In the genomic region with DNA sequence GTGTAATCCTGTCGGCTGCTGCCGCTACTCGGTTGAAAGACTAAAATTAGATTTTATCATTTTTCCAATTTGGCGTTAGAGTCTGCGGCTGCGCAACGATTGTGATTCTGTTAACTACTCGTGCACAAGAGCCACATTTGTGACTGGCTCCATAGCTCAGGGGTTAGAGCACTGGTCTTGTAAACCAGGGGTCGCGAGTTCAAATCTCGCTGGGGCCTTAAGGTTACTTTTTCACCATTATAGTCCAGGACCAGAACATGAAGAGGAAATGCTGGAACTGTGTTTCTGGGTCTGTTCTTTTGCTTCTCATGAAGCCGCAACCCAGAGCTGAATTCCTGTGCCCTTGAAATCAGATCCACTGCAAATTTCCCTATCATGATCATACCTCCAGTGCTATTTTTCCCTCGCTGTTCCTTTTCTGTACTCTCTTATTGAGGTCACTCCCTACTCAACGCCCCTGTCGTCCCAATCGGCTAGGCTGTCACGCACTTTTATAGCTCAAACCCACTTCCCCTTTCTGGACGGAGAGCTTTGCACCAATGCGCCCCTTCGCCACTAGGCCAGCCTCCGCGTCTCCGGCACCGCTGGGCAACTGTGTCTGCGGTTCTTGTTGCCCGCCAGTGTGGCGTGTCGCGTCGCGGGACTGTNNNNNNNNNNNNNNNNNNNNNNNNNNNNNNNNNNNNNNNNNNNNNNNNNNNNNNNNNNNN, we compare ENCODE assay signal across 8 mouse cellular contexts. TPM values are rescaled to one million over a fixed set of nuclear protein-coding genes. Genes with fewer than 3 reads are reported as not detected.
DNase-seq lines count a peak whose midpoint lies in the region; ATAC-seq lines count a peak whose summit lies in the region.

No protein-coding gene starts in this region.

- H3K27ac ChIP-seq in brown adipose tissue, adult 24 weeks (replicated peaks; ENCODE audit: low read depth, low read length), result peak overlapping the region; percentile 48
- H3K27ac ChIP-seq in heart, embryonic 14.5 days (replicated peaks in 1 of 2; ENCODE audit: control insufficient read depth in 1 of 2, insufficient read depth in 1 of 2, low read depth in 2 of 2, low read length in 2 of 2), result peak overlapping the region in 1 of 2 experiments; percentile 53; a peak in 1 of 4 replicates
- peak overlapping the region; percentile 53; the same call in 1 of the 2 replicates for H3K27ac ChIP-seq in liver, embryonic 13.5 days
- 0 out of 2 replicates have a peak overlapping the region, but pooled peaks have one; percentile 27 for H3K27ac ChIP-seq in stomach, embryonic 15.5 days

- H3K4me1 ChIP-seq in brown adipose tissue, adult 24 weeks (ENCODE audit: control insufficient read depth, insufficient read depth, insufficient read length, low read length), result 0 out of 2 replicates have a peak, but pooled peaks cover 5% of the 10 kb centered on the region
- peaks cover 2% of the 10 kb centered on the region in 2 experiments; a peak in 2 of 4 replicates for H3K4me1 ChIP-seq in heart, embryonic 14.5 days (ENCODE audit: control insufficient read depth in 2 of 2, insufficient read depth in 2 of 2, low read length in 2 of 2)
- H3K4me1 ChIP-seq in liver, embryonic 13.5 days (replicated peaks), result peaks cover 55% of the 10 kb centered on the region
- peaks cover 23% of the 10 kb centered on the region for H3K4me1 ChIP-seq in stomach, embryonic 15.5 days

- H3K9me3 ChIP-seq in heart, embryonic 14.5 days (ENCODE audit: control insufficient read depth, low read length), result no peaks in the 10 kb centered on the region
- H3K9me3 ChIP-seq in liver, embryonic 13.5 days (replicated peaks), result 0 out of 2 replicates have a peak, but pooled peaks cover 3% of the 10 kb centered on the region
- H3K9me3 ChIP-seq in stomach, embryonic 15.5 days, result no peaks in the 10 kb centered on the region

- H3K4me2 ChIP-seq in heart, embryonic 14.5 days (ENCODE audit: low read length), result peak overlapping the region; percentile 87
- peak overlapping the region; percentile 97 for H3K4me2 ChIP-seq in liver, embryonic 13.5 days
- H3K4me2 ChIP-seq in stomach, embryonic 15.5 days, result peak overlapping the region; percentile 93

- WGBS in heart, embryonic 14.5 days, result 1% methylated on average over 31 of the region's 31 CpGs
- under 1% methylated on average over 31 of the region's 31 CpGs for WGBS in liver, embryonic 13.5 days (ENCODE audit: insufficient replicate concordance)
- under 1% methylated on average over 31 of the region's 31 CpGs for WGBS in stomach, embryonic 15.5 days

- no peaks in the 10 kb centered on the region for H3K36me3 ChIP-seq in heart, embryonic 14.5 days (ENCODE audit: control insufficient read depth, insufficient read depth, low read length)
- H3K36me3 ChIP-seq in liver, embryonic 13.5 days, result no peaks in the 10 kb centered on the region
- H3K36me3 ChIP-seq in stomach, embryonic 15.5 days, result no peaks in the 10 kb centered on the region

- peak overlapping the region; percentile 73 for H3K9ac ChIP-seq in heart, embryonic 14.5 days (ENCODE audit: low read length)
- peak overlapping the region; percentile 75 for H3K9ac ChIP-seq in liver, embryonic 13.5 days
- H3K9ac ChIP-seq in stomach, embryonic 15.5 days, result peak overlapping the region; percentile 47; the same call in 1 of the 2 replicates

- DNase-seq in kidney, postnatal 14 days, result peak; percentile 90
- DNase-seq in liver, embryonic 13.5 days, result peak; percentile 79
- DNase-seq in natural killer cell, adult 2 months (ENCODE audit: low spot score in 2 of 2), result peak; percentile 90

- peaks cover 3% of the 10 kb centered on the region; the same call in 1 of the 2 replicates for H3K27me3 ChIP-seq in heart, embryonic 14.5 days (ENCODE audit: control insufficient read depth, insufficient read depth, low read length)
- peaks cover 15% of the 10 kb centered on the region for H3K27me3 ChIP-seq in liver, embryonic 13.5 days
- no peaks in the 10 kb centered on the region for H3K27me3 ChIP-seq in stomach, embryonic 15.5 days (replicated peaks)

- peak overlapping the region; percentile 82 for H3K4me3 ChIP-seq in brown adipose tissue, adult 24 weeks (ENCODE audit: insufficient read depth, low read depth, low read length)
- H3K4me3 ChIP-seq in heart, embryonic 14.5 days (ENCODE audit: control insufficient read depth in 1 of 2, insufficient read depth in 1 of 2, low read depth in 1 of 2, low read length in 2 of 2), result peak overlapping the region; percentile 72 to 86
- H3K4me3 ChIP-seq in liver, embryonic 13.5 days (replicated peaks), result peak overlapping the region; percentile 75
- H3K4me3 ChIP-seq in stomach, embryonic 15.5 days (replicated peaks), result peak overlapping the region; percentile 66

- ATAC-seq in CD4-positive, CD25-positive, alpha-beta regulatory T cell, adult 4 months, result peak; percentile 53
- ATAC-seq in erythroid progenitor cell, adult 5-6 weeks (replicated peaks; ENCODE audit: low FRiP score, poor library complexity, severe bottlenecking), result peak; percentile 53
- no peak for ATAC-seq in heart, embryonic 14.5 days (ENCODE audit: insufficient number of reproducible peaks, insufficient read depth, low FRiP score, low read depth)
- ATAC-seq in liver, embryonic 13.5 days (ENCODE audit: low read depth), result peak; percentile 59
- ATAC-seq in stomach, embryonic 15.5 days (ENCODE audit: insufficient read depth, low FRiP score, low read depth), result peak; percentile 68

RNA-seq across cellular contexts. Expression of a gene that starts 17.9 kb away (rescaled TPM):
- polyA plus RNA-seq in CD4-positive, CD25-positive, alpha-beta regulatory T cell, adult 4 months (2017; shearing (Covaris generic)), result 100 to 1,000 TPM; 189 to 229 TPM
- polyA plus RNA-seq in brown adipose tissue, adult 24 weeks (2012; ENCODE audit: insufficient read depth, insufficient read length, missing spikeins), result 9.2 and 11.6 TPM in 2 replicates
- 50.3 and 55.5 TPM in 2 replicates for total RNA-seq in erythroid progenitor cell, adult 5-6 weeks (2015; ENCODE audit: low replicate concordance)
- total RNA-seq in erythroid progenitor cell, adult 5-6 weeks (2017; ENCODE audit: low replicate concordance), result 51.0 and 53.7 TPM in 2 replicates
- 10.2 and 11.0 TPM in 2 replicates for polyA plus RNA-seq in heart, embryonic 14.5 days (2014; fragmentation: Nextera tagmentation; extraction: Ambion mirVana)
- polyA plus RNA-seq in liver, embryonic 13.5 days (2015; fragmentation: Nextera tagmentation; extraction: Ambion mirVana), result 17.0 and 19.8 TPM in 2 replicates
- polyA plus RNA-seq in stomach, embryonic 15.5 days (2015; fragmentation: Nextera tagmentation; extraction: Ambion mirVana), result 12.8 and 14.3 TPM in 2 replicates

RNA-seq across cellular contexts. Expression of a gene that starts 27.2 kb away (rescaled TPM):
- 1 to 10 TPM in 1 of 2 experiments, under 1 TPM in 1; 0.92 to 4.1 TPM for polyA plus RNA-seq in CD4-positive, CD25-positive, alpha-beta regulatory T cell, adult 4 months (2017; shearing (Covaris generic))
- 14.6 and 26.0 TPM in 2 replicates for polyA plus RNA-seq in brown adipose tissue, adult 24 weeks (2012; ENCODE audit: insufficient read depth, insufficient read length, missing spikeins)
- 2.9 TPM in 1 of 2 replicates, not detected in the other for total RNA-seq in erythroid progenitor cell, adult 5-6 weeks (2015; ENCODE audit: low replicate concordance)
- total RNA-seq in erythroid progenitor cell, adult 5-6 weeks (2017; ENCODE audit: low replicate concordance), result 9.6 TPM in 1 of 2 replicates, not detected in the other
- 5.7 and 7.0 TPM in 2 replicates for polyA plus RNA-seq in heart, embryonic 14.5 days (2014; fragmentation: Nextera tagmentation; extraction: Ambion mirVana)
- 1.2 and 1.7 TPM in 2 replicates for polyA plus RNA-seq in liver, embryonic 13.5 days (2015; fragmentation: Nextera tagmentation; extraction: Ambion mirVana)
- 10.3 and 16.4 TPM in 2 replicates for polyA plus RNA-seq in stomach, embryonic 15.5 days (2015; fragmentation: Nextera tagmentation; extraction: Ambion mirVana)

RNA-seq across cellular contexts. Expression of a gene that starts 27.7 kb away (rescaled TPM):
- 1 to 10 TPM in 1 of 2 experiments, under 1 TPM in 1; 0.77 to 2.1 TPM for polyA plus RNA-seq in CD4-positive, CD25-positive, alpha-beta regulatory T cell, adult 4 months (2017; shearing (Covaris generic))
- 1.4 and 1.5 TPM in 2 replicates for polyA plus RNA-seq in brown adipose tissue, adult 24 weeks (2012; ENCODE audit: insufficient read depth, insufficient read length, missing spikeins)
- 0.42 TPM in 1 of 2 replicates, not detected in the other for total RNA-seq in erythroid progenitor cell, adult 5-6 weeks (2015; ENCODE audit: low replicate concordance)
- total RNA-seq in erythroid progenitor cell, adult 5-6 weeks (2017; ENCODE audit: low replicate concordance), result 1.0 TPM in 1 of 2 replicates, not detected in the other
- polyA plus RNA-seq in heart, embryonic 14.5 days (2014; fragmentation: Nextera tagmentation; extraction: Ambion mirVana), result 1.4 and 1.5 TPM in 2 replicates
- 0.06 and 0.09 TPM in 2 replicates for polyA plus RNA-seq in liver, embryonic 13.5 days (2015; fragmentation: Nextera tagmentation; extraction: Ambion mirVana)
- 2.3 and 2.5 TPM in 2 replicates for polyA plus RNA-seq in stomach, embryonic 15.5 days (2015; fragmentation: Nextera tagmentation; extraction: Ambion mirVana)

RNA-seq across cellular contexts. Expression of a gene that starts 36.5 kb away (rescaled TPM):
- polyA plus RNA-seq in CD4-positive, CD25-positive, alpha-beta regulatory T cell, adult 4 months (2017; shearing (Covaris generic)), result 1 to 10 TPM; 2.0 to 3.7 TPM
- polyA plus RNA-seq in brown adipose tissue, adult 24 weeks (2012; ENCODE audit: insufficient read depth, insufficient read length, missing spikeins), result 14.0 and 15.5 TPM in 2 replicates
- total RNA-seq in erythroid progenitor cell, adult 5-6 weeks (2015; ENCODE audit: low replicate concordance), result 8.8 and 10.1 TPM in 2 replicates
- total RNA-seq in erythroid progenitor cell, adult 5-6 weeks (2017; ENCODE audit: low replicate concordance), result 17.5 and 41.5 TPM in 2 replicates
- 3.2 and 3.8 TPM in 2 replicates for polyA plus RNA-seq in heart, embryonic 14.5 days (2014; fragmentation: Nextera tagmentation; extraction: Ambion mirVana)
- 1.7 and 2.4 TPM in 2 replicates for polyA plus RNA-seq in liver, embryonic 13.5 days (2015; fragmentation: Nextera tagmentation; extraction: Ambion mirVana)
- 5.0 and 6.7 TPM in 2 replicates for polyA plus RNA-seq in stomach, embryonic 15.5 days (2015; fragmentation: Nextera tagmentation; extraction: Ambion mirVana)

RNA-seq across cellular contexts. Expression of a gene that starts 48.4 kb away (rescaled TPM):
- 1 to 10 TPM in 1 of 2 experiments, under 1 TPM in 1; 0.39 to 1.1 TPM for polyA plus RNA-seq in CD4-positive, CD25-positive, alpha-beta regulatory T cell, adult 4 months (2017; shearing (Covaris generic))
- not detected in 2 replicates for polyA plus RNA-seq in brown adipose tissue, adult 24 weeks (2012; ENCODE audit: insufficient read depth, insufficient read length, missing spikeins)
- total RNA-seq in erythroid progenitor cell, adult 5-6 weeks (2015; ENCODE audit: low replicate concordance), result 0.72 and 1.7 TPM in 2 replicates
- 0.64 and 1.5 TPM in 2 replicates for total RNA-seq in erythroid progenitor cell, adult 5-6 weeks (2017; ENCODE audit: low replicate concordance)
- polyA plus RNA-seq in heart, embryonic 14.5 days (2014; fragmentation: Nextera tagmentation; extraction: Ambion mirVana), result 0.30 TPM in 1 of 2 replicates, not detected in the other
- polyA plus RNA-seq in liver, embryonic 13.5 days (2015; fragmentation: Nextera tagmentation; extraction: Ambion mirVana), result 0.20 and 0.38 TPM in 2 replicates
- polyA plus RNA-seq in stomach, embryonic 15.5 days (2015; fragmentation: Nextera tagmentation; extraction: Ambion mirVana), result 0.24 and 0.37 TPM in 2 replicates
